Mouse (Mus musculus): ENCODE measurements around the gene Gm21891. TPM values are rescaled to one million over a fixed set of nuclear protein-coding genes. Genes with fewer than 3 reads are reported as not detected.
"Not testable (repeated sequence)": the region's sequence is repeated elsewhere in the genome, so short reads cannot be mapped to it uniquely, and the experiment has no call there.

The Gm21891 gene
- not detected in 2 replicates for polyA plus RNA-seq (2015; fragmentation: Nextera tagmentation; extraction: Ambion mirVana)

GRCm38 (mm10) chrY:13133392-13133791, at the start of gene Gm21891:
Gm21891 (minus strand) TSS chrY:13133492.
- not testable (repeated sequence) for H3K4me2 ChIP-seq; H3K27me3 ChIP-seq (replicated peaks); H3K27ac ChIP-seq (replicated peaks); H3K4me3 ChIP-seq (replicated peaks); H3K4me1 ChIP-seq; ATAC-seq (ENCODE audit: low FRiP score); H3K9me3 ChIP-seq (replicated peaks); H3K9ac ChIP-seq (replicated peaks); H3K36me3 ChIP-seq
- WGBS: no CpG with 5 or more reads among the region's 3 CpGs

GRCm38 (mm10) chrY:13161668-13162067, 28.4 kb upstream of the Gm21891 start, which contains the start of gene Gm21425:
Gm21425 (plus strand) TSS chrY:13161968.
- H3K36me3 ChIP-seq; ATAC-seq (ENCODE audit: low FRiP score); H3K4me3 ChIP-seq (replicated peaks); H3K27ac ChIP-seq (replicated peaks); H3K4me1 ChIP-seq; H3K9me3 ChIP-seq (replicated peaks); H3K9ac ChIP-seq (replicated peaks); H3K27me3 ChIP-seq (replicated peaks); H3K4me2 ChIP-seq: not testable (repeated sequence)

Other genes with a start within 250 kb of the Gm21891 start
- gene Gm20807, start 90.6 kb downstream of the Gm21891 start, polyA plus RNA-seq (2015; fragmentation: Nextera tagmentation; extraction: Ambion mirVana): not detected in 2 replicates
- not detected in 2 replicates for gene Gm21425, start 28.5 kb upstream of the Gm21891 start, polyA plus RNA-seq (2015; fragmentation: Nextera tagmentation; extraction: Ambion mirVana)
- not detected in 2 replicates for gene Gm21828, start 90.4 kb upstream of the Gm21891 start, polyA plus RNA-seq (2015; fragmentation: Nextera tagmentation; extraction: Ambion mirVana)
- gene Gm21440, start 118.9 kb upstream of the Gm21891 start, polyA plus RNA-seq (2015; fragmentation: Nextera tagmentation; extraction: Ambion mirVana): not detected in 2 replicates
- not detected in 2 replicates for gene Gm21454, start 119.0 kb upstream of the Gm21891 start, polyA plus RNA-seq (2015; fragmentation: Nextera tagmentation; extraction: Ambion mirVana)
- gene Gm21725, start 215.6 kb upstream of the Gm21891 start, polyA plus RNA-seq (2015; fragmentation: Nextera tagmentation; extraction: Ambion mirVana): not detected in 2 replicates